Mouse (Mus musculus) liver, adult (tissue): ENCODE measurements at regions not wholly inside any gene's neighbourhood (a gene's known extent, or its start where the extent isn't known, plus 50 kb on each side); places are given as distances from the start of the nearest gene placed in this dataset.

Experiments used
- GATA4 ChIP-seq: IDR thresholded peaks from 2 replicates; pipeline ENCODE4 v1.6.1; 2014; ENCODE audit warnings: mild to moderate bottlenecking, low read length; ENCODE audit not compliant: insufficient replicate concordance

DNA sequence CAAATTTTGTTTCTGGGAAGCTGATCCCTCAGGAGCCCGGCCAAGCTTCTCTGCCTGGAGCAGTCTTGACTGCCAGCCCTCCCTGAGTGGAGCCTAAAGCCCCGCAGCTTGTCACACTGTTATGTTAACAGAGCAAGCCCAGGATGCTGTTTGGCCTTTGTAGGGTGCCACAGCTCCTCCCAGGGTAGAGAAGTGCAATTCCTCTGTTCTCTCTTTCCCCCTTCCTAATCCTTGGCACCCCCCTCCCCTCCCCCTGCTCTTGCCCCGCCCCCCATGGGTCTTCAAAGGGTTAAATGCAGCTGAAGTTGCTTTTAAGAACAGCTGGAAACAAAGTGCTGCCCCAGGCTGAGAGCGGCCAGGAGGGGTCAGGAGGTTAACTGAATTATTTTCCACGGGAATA lies 234.1 kb upstream of the Rgma start:
- TF ChIP-seq GATA4 = no peak

DNA sequence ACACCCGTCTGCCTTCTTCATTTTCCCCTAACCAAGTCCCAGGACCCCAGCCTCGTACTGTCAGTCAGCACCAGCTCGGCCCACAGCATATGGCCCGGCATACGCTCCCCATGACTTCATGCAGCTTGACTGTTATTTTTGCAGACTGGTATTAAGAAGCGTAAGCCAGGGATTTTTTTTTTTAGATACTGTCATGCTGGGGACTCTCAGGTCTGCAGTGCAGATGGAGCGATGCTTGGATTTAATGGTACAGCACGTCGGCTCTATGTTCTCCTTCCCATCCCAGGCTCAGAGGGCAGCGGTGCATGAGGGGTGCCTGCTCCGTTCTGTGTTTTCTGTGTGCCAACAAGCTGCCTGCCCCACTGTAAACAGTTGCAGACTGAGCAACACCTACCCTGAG lies 231.4 kb upstream of the Rgma start:
- no peak for TF ChIP-seq GATA4

DNA sequence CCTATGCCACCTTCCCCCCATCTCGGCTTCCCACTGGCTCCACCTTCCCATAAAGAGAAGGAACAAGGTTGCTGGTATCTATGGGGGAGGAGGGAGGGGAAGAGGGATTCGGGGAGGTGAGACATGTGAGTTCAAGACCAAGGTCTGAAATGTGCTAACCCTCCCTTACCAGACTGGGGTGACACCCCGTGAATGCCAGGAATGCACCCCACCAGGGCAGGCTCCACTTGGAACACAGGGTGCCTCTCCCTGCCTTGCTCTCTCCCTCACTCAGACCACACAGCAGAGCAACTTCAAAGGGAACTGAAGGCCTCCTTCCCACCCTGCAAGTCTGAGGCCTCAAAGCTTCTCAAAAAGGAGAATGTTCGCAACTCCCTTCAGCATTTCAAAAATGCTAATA lies 230.5 kb upstream of the Rgma start:
- TF ChIP-seq GATA4 = no peak

DNA sequence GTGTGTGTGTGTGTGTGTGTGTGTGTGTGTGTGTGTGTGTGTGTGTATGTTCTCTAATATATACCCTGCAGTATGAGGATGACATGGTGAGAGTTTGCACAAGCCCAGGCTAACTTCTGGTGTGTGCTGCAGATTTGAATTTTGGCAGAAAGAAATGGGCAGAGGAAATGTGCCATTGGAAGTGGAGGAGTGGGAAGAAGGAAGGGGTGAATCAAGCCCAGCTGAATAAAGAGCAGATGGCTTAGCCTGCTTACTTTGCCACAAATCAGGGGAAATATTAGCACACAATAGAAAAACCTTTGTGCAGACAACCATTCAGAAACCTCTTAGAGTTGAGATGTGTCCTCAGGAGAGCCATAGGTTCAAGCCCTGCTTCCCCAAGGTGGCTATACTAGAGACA lies 228.1 kb upstream of the Rgma start:
- TF ChIP-seq GATA4 = no peak

DNA sequence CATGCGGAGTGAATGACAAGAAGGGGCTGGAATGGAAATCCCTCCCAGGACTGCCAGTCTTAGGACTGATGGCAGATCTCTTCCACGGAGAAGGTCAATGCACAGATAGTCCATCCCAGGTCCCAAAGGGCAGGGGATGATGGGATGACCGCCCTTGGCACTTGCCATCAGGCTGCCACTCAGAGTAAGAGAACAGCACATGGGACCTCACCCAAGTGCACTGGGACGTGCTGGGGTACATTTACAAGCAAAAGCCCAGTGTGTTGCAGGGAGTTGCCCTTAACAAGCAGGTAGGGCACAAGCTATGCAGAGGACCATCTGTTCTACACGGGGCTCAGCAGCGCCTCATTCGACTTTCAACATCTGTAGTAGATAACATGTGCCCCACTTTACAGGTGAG lies 224.9 kb upstream of the Rgma start:
- no peak for TF ChIP-seq GATA4

DNA sequence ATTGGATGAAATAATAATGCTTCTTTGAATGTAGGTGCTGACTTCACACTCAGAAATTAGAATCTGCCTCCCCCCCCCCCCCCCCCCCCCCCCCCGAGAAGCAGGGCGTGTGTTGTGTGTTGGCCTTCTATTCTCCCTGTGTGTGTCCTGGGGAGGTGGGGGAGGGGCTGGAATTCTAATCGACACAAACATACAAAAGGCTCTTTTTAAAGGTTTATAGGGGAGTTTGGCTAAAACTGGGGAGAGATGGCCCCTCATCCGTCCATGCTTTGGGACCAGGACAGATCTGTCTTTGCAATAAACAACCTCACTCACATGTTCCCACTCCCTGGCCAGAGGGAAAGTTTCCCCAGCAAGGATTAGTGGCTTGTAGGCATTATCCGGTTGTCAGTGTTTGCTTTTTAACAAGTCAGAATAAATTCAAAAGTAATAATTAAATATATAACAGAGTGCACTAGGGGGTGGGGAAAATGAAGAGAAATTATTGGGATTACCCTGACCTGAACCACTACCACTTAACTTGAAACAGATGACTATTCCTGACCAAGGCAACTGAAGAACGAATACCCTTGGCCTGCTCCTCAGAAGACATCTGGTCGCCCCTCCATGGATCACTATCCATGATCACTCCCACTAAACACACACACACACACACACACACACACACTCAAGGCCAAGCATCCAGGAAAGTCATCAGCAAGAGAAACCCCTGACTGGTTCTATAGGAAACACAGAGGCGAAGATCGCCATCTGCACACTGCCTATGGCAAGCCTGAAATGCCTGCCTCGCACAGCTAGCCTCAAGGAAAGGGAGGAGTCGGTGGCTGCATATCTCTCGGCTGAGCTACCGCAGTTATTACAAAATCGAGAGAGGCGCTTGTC lies 223.5 kb upstream of the Rgma start:
- no peak for TF ChIP-seq GATA4

DNA sequence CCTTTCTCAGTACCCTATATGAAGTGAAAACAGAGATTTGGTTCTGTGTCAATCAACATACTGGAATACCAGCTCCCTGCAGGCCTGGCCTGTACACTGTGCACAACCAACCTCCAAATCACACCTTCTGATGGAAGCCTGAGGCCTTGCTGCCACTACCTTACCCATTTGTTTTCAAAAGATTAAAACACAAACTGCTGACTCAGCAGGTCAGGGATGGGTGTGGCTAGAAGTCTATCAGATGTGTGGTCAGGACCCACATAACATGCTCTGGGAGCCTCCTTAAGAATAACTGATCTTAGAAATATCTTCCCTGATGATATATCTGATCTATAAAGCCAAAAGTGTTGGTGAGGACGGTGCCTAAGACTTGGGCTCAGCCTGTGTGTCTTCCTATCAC lies 221.6 kb upstream of the Rgma start:
- no peak for TF ChIP-seq GATA4

DNA sequence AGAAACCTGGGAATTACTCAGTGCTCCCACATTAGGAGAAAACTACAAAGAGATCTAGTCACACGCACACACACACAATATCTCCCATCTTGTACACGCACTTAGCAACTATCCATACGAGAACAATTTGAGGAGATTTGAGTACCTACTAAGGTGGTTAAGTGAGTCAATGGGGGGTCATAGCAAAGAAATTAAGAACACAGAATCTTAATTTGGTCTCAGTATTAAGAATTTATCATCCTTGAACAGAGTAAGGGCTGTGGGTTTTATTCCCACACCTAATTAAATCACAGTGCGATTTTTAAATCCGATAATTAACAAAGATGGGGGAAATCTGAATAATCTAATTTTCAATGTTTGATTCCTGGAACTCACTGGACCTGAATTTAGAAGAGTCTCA lies 216.5 kb upstream of the Rgma start:
- no peak for TF ChIP-seq GATA4

DNA sequence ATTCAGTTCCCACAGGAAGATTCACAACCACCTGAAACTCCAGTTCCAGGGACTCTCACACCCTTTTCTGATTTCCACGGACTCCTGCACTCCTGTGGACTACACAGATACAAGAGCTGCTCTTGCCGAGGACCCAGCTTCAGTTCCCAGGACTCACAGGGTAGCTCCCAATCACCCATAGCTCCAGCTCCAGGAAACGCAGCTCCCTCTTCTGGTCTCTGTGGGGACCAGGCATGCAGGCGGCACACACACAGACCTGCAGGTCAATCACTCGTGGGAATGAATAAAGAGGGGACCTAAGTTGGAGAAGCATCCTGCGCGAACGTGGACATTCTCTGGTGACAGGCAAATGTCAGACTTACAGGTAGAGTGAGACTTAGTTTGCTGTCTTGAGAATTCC lies 214.3 kb upstream of the Rgma start:
- no peak for TF ChIP-seq GATA4

DNA sequence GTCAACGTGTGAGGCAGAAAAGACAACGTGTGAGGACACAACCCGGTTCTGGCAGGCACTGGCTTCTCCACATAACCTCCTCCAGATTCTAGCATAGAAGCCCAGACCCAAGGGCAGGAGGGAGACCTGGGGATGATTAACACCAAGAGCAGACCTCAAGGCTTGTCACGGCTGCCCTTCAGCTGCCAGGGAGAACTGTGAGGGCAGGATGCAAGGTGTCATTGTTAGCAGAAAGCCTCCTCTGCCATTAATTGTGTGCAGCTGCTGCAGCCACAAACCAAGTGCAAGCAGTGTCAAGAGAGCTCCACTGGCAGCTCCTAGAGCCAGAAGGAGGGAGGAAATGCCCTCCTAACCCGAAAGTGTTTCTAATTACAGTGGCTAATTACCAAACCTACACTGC lies 211.6 kb upstream of the Rgma start:
- TF ChIP-seq GATA4 = no peak

DNA sequence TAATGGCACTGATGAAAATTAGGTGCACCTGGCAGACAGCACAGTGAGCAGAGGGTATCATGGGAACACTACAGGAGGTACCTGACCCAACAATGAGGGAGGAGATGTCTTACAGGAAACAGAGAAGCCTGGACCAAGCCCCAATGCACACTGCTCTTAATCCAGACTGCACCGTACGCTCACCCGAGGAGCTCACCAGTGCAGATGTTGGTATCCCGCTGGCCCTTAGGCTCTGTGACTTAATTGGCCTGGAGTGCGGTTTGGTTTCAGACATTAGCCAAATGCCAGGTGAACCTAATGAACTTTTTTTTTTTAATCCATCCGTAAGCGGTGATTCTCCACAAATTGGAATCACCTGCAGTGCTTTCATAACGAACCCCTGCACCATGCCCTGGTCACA lies 209.8 kb upstream of the Rgma start:
- TF ChIP-seq GATA4 = no peak

DNA sequence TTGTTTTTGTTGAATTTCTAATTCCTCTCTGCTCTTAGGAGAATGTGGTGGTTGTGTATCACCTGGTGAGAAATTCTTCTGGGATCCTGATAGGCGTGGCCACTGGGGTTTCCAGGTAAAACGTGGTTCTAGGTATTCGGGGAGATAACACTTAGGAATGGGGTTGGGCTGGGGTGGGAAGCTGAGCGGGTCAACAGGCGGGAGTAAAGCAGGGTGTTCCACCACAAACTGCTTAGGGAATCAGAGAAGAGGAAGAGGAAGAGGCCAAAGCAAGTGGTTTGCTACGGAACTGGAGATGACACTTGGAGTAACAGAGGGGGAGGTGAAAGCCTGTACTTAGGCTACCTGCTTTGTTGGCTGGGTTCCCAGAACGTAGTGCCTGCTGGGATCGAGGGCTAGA lies 205.9 kb upstream of the Rgma start:
- TF ChIP-seq GATA4 = no peak

DNA sequence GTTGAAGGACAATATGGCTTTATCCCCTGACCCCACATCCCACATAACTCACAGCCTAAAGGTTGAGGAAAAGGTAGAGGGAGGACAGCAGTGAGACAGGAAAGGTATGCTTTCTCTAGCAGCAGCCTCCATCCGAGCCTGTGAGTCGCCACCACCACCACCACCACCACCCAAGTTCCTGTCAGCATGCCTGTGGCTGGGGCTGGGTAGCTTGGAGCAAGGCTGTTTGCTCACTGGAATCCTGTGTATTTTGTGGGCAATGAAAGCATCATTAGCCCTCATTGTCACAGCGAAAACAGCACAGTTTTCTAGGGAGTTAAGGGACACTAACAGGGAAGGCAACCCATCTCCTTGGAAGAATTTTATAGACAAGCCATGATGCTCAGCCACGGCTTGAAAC lies 202.7 kb upstream of the Rgma start:
- TF ChIP-seq GATA4 = no peak

DNA sequence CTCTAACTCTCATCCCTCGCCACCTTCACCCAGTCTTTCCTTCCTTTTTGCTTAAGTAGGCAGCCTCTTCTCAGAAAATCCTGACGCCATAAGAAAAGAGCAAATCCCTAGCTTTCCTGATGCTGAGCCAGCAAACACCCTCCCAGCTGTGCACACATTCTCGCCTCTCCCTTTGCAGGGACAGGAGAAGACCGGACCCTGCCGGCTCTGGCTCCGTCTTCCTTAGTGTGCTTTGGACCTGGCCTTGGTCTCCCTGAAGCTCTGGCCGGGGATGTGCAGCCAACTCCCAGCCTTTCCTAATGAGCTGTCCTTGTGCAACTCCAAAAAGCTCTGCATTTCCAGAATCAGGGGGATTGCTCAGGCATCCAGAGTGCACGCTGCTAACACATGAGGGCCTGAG lies 191.5 kb upstream of the Rgma start:
- no peak for TF ChIP-seq GATA4

DNA sequence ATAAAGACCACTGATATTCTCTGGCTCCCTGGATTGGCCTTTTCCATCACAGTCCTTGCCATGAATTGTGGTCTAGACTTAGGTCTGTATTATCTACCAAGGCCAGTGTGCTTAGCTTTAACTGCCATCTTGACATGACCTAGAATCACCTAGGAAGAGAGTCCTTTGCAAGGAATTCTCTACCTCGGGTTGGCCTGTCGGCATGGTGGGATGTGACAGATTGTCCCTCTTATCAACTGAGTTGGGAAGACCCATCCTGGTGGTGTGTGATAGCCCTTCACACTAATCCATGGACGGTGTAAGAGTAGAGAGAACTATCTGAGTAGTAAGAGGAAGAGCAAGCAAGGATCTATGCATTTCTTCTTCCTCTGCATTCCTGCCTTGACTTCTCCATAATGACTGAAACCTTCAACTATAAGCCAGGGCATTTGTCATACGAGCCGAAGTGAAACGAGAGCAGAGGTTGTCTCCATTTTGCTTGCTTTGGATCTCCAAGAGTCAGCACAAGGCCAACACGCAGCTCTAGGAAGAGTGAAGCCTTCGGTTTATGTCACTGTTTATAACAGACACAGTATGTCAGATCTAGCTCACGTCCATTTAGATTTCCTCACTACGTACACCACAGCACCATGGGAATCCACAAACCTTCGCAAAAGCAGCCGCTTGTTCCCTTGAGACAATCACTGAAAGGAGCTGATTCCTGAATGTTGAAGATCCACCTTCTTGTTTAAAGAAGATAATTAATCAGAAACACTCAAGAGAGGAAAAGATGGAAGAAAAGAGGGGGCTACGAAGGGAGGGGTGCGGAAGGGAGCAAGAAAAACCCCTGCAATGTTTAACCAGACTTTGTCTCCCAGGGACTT lies 190.9 kb upstream of the Rgma start:
- no peak for TF ChIP-seq GATA4

DNA sequence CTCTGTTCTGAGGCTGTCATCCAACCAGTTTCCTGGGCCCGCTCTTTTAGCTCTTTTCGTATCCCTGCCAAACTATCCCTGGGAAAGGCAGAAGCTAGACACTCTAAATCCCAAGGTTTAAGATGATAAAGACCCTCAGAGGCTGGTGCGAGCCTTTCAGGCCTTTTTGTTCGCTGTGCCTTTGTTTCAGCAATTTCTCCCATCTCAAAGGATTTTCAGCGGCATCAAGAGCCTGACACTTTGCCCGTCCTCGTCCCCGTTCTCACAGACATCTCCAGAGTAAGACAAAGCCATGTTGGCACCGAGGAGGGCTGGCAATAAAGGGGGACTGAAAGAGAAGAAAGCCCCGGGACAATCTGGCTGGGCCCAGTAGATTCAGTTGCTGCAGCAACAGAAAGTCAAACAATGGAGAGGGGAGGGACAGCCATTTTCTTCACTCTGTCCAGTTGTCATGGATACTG lies 190.2 kb upstream of the Rgma start:
- no peak for TF ChIP-seq GATA4

DNA sequence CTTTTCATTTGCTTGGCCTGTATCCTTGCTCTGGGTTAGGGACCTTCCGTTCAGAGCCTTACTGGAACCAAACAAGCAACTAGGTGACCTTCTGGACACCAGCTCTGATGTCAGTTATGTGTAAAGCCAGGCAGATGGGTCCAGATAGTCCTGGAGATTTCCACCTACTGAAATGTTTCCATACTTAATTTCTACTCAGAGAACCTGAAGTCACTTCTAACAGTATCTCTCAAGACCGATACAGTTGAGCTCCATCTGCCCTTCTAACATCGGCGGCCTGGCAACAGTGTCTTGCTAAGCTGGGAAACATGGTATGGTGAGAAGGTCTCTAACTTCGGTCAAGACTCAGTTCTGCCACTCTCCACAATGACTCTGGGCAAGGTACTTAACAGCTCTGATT lies 189.7 kb upstream of the Rgma start:
- no peak for TF ChIP-seq GATA4

DNA sequence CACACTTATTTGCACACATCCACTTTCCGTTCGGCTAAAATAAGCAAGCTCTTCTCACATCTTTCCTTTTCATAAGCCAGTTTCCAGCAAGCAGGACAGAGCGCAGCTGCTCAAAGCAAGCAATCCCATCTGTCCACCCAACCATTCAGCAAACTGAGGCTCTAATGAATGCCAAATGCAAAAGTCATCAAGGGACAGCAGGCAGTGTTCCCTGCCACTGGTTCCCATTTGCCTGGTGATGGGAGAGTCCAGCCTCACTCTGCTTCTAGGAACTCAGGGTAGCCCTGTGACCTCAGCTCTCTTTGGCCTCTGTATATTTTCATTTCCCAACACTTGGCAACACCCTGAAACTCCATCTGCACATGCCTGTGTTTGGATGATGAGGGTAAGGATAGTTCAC lies 188.8 kb upstream of the Rgma start:
- no peak for TF ChIP-seq GATA4
